Mouse (Mus musculus): ENCODE measurements around the gene Akr1d1. TPM values are rescaled to one million over a fixed set of nuclear protein-coding genes. Genes with fewer than 3 reads are reported as not detected.

The Akr1d1 gene
- polyA plus RNA-seq, 1 experiment from 2014 or later, result not detected

DNA sequence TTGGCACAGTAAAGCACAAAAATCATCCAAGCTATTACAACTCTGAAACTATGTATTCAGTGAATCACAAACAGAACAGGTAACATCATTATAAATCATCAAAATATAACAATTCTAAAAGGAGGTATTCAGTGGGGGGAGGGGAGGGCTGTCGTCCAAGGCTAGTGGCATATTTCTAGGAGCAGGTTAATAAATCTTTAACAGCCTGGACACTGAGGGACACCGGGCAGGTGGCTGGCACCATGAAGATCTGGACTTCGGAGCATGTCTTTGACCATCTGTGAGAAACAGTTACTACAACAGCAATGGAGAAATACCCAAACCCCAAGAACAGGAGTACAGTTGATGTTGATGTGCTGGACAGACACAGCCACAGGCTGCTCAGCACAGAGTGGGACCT, 11.2 kb downstream of the Akr1d1 start:
- Histone ChIP-seq H3K36me3 (ENCODE audit: control insufficient read depth, insufficient read depth, low read length) (no peaks in the 10 kb centered on the region), H3K27ac (ENCODE audit: low read depth, low read length) (no peak overlapping the region), H3K4me3 (ENCODE audit: low read depth, low read length) (no peak overlapping the region), H3K4me1 (ENCODE audit: control insufficient read depth, insufficient read depth, low read length) (no peaks in the 10 kb centered on the region), H3K27me3 (replicated peaks; ENCODE audit: control insufficient read depth, insufficient read depth, low read length) (no peaks in the 10 kb centered on the region), H3K4me2 (ENCODE audit: low read length) (no peak overlapping the region), H3K9me3 (replicated peaks; ENCODE audit: control insufficient read depth, low read length) (no peaks in the 10 kb centered on the region), H3K9ac (ENCODE audit: low read length) (no peak overlapping the region)
- DNase-seq (ENCODE audit: low spot score) (no peak), ATAC-seq (no peak)
- 88% methylated on average over 3 of the region's 3 CpGs for WGBS

DNA sequence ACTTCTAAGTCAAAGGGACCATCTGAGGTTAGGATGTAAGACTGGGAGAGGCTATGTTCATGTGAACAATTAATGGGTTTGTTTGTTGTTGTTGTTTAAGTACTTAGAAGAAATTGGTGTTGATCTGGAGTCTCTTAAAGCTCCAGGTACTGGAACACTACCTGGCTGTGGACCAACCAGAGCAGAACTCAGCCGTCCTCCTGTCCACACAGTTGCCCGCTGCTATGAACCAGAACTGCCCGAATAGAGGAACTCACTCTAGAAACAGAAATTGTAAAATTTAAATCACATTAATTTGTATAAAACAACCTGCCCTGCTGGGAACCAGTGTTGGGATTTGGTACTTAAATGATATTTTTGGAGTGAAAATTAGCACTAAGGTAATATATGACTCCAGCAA, 12.2 kb downstream of the Akr1d1 start:
- Histone ChIP-seq H3K9me3 (replicated peaks; ENCODE audit: control insufficient read depth, low read length) (no peaks in the 10 kb centered on the region), H3K4me3 (ENCODE audit: low read depth, low read length) (no peak overlapping the region), H3K36me3 (ENCODE audit: control insufficient read depth, insufficient read depth, low read length) (no peaks in the 10 kb centered on the region), H3K27me3 (replicated peaks; ENCODE audit: control insufficient read depth, insufficient read depth, low read length) (no peaks in the 10 kb centered on the region), H3K4me1 (ENCODE audit: control insufficient read depth, insufficient read depth, low read length) (no peaks in the 10 kb centered on the region), H3K9ac (ENCODE audit: low read length) (no peak overlapping the region), H3K4me2 (ENCODE audit: low read length) (no peak overlapping the region), H3K27ac (ENCODE audit: low read depth, low read length) (no peak overlapping the region)
- ATAC-seq (no peak), DNase-seq (ENCODE audit: low spot score) (no peak)
- WGBS, result 92% methylated on average over 3 of the region's 3 CpGs

GRCm38 (mm10) chr6:37552760-37553159, 22.8 kb downstream of the Akr1d1 start:
- Histone ChIP-seq H3K4me2 (ENCODE audit: low read length) (no peak overlapping the region), H3K9me3 (replicated peaks; ENCODE audit: control insufficient read depth, low read length) (no peaks in the 10 kb centered on the region), H3K27me3 (replicated peaks; ENCODE audit: control insufficient read depth, insufficient read depth, low read length) (no peaks in the 10 kb centered on the region), H3K27ac (ENCODE audit: low read depth, low read length) (no peak overlapping the region), H3K36me3 (ENCODE audit: control insufficient read depth, insufficient read depth, low read length) (no peaks in the 10 kb centered on the region), H3K4me1 (ENCODE audit: control insufficient read depth, insufficient read depth, low read length) (no peaks in the 10 kb centered on the region), H3K4me3 (ENCODE audit: low read depth, low read length) (no peak overlapping the region), H3K9ac (ENCODE audit: low read length) (no peak overlapping the region)
- DNase-seq (ENCODE audit: low spot score), result peak; percentile 11
- ATAC-seq, result no peak
- 84% methylated on average over 2 of the region's 2 CpGs for WGBS

DNA sequence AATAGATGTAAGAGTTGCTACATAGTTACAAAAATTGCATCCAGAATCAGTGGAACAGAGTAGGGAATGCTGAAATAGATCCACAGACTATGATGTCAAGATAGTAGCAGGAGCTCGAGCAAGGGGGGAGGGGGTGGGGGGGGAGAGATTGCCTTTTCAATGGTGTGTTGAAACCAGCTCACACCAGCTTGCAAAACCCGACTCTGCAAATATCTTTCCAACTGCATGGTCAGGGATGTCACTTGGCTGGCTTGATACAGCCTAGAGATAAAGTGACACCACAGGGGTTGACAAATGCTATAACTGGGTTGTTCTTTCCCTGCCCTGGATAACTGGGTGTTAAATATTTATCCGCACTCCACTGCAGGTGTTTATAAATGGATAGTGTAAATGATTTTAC, 24.0 kb downstream of the Akr1d1 start:
- no peak for DNase-seq (ENCODE audit: low spot score)
- Histone ChIP-seq H3K27me3 (replicated peaks; ENCODE audit: control insufficient read depth, insufficient read depth, low read length) (no peaks in the 10 kb centered on the region), H3K27ac (ENCODE audit: low read depth, low read length) (no peak overlapping the region), H3K4me3 (ENCODE audit: low read depth, low read length) (no peak overlapping the region), H3K9ac (ENCODE audit: low read length) (no peak overlapping the region), H3K4me1 (ENCODE audit: control insufficient read depth, insufficient read depth, low read length) (no peaks in the 10 kb centered on the region), H3K36me3 (ENCODE audit: control insufficient read depth, insufficient read depth, low read length) (no peaks in the 10 kb centered on the region), H3K4me2 (ENCODE audit: low read length) (no peak overlapping the region), H3K9me3 (replicated peaks; ENCODE audit: control insufficient read depth, low read length) (no peaks in the 10 kb centered on the region)
- 76% methylated on average over 3 of the region's 3 CpGs for WGBS
- ATAC-seq, result no peak

DNA sequence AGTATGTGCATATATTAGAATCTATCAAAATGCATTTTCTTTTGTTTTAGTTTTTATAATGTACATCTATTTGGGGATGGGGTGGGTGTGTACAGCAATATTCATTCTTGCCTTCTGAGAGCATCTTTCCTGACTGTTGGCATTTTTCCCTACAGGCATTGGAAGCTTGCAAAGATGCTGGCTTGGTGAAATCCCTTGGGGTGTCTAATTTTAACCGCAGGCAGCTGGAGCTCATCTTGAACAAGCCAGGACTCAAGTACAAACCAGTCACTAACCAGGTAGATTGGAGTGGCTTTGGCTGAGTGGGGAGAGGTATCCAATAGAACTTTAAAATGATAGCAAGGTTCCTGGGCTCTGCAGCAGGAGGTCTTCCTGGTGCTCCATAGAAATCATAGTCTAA, 24.4 kb downstream of the Akr1d1 start:
- Histone ChIP-seq H3K27ac (ENCODE audit: low read depth, low read length) (no peak overlapping the region), H3K9ac (ENCODE audit: low read length) (no peak overlapping the region), H3K9me3 (replicated peaks; ENCODE audit: control insufficient read depth, low read length) (no peaks in the 10 kb centered on the region), H3K4me2 (ENCODE audit: low read length) (no peak overlapping the region), H3K27me3 (replicated peaks; ENCODE audit: control insufficient read depth, insufficient read depth, low read length) (no peaks in the 10 kb centered on the region), H3K36me3 (ENCODE audit: control insufficient read depth, insufficient read depth, low read length) (no peaks in the 10 kb centered on the region), H3K4me3 (ENCODE audit: low read depth, low read length) (no peak overlapping the region), H3K4me1 (ENCODE audit: control insufficient read depth, insufficient read depth, low read length) (no peaks in the 10 kb centered on the region)
- no peak for ATAC-seq
- DNase-seq (ENCODE audit: low spot score), result no peak
- WGBS, result 90% methylated on average over 1 of the region's 1 CpGs

- Histone ChIP-seq H3K9ac (ENCODE audit: low read length) (no peak overlapping the region), H3K9me3 (replicated peaks; ENCODE audit: control insufficient read depth, low read length) (no peaks in the 10 kb centered on the region), H3K4me3 (ENCODE audit: low read depth, low read length) (no peak overlapping the region), H3K27ac (ENCODE audit: low read depth, low read length) (no peak overlapping the region), H3K27me3 (replicated peaks; ENCODE audit: control insufficient read depth, insufficient read depth, low read length) (no peaks in the 10 kb centered on the region), H3K4me2 (ENCODE audit: low read length) (no peak overlapping the region), H3K36me3 (ENCODE audit: control insufficient read depth, insufficient read depth, low read length) (no peaks in the 10 kb centered on the region), H3K4me1 (ENCODE audit: control insufficient read depth, insufficient read depth, low read length) (no peaks in the 10 kb centered on the region)
- 83% methylated on average over 3 of the region's 3 CpGs for WGBS
- no peak for ATAC-seq
- no peak for DNase-seq (ENCODE audit: low spot score)
Observed at GRCm38 (mm10) chr6:37563861-37564260, 33.9 kb downstream of the Akr1d1 start.

GRCm38 (mm10) chr6:37567363-37567762, 37.4 kb downstream of the Akr1d1 start:
- Histone ChIP-seq H3K4me2 (ENCODE audit: low read length) (no peak overlapping the region), H3K36me3 (ENCODE audit: control insufficient read depth, insufficient read depth, low read length) (no peaks in the 10 kb centered on the region), H3K27me3 (replicated peaks; ENCODE audit: control insufficient read depth, insufficient read depth, low read length) (no peaks in the 10 kb centered on the region), H3K9ac (ENCODE audit: low read length) (no peak overlapping the region), H3K9me3 (replicated peaks; ENCODE audit: control insufficient read depth, low read length) (no peaks in the 10 kb centered on the region), H3K4me3 (ENCODE audit: low read depth, low read length) (no peak overlapping the region), H3K27ac (ENCODE audit: low read depth, low read length) (no peak overlapping the region), H3K4me1 (ENCODE audit: control insufficient read depth, insufficient read depth, low read length) (no peaks in the 10 kb centered on the region)
- DNase-seq (ENCODE audit: low spot score) (no peak), ATAC-seq (no peak)
- WGBS, result 100% methylated on average over 1 of the region's 1 CpGs

- no peaks in the 10 kb centered on the region for H3K36me3 ChIP-seq (ENCODE audit: control insufficient read depth, insufficient read depth, low read length)
- no peaks in the 10 kb centered on the region for H3K4me1 ChIP-seq (ENCODE audit: control insufficient read depth, insufficient read depth, low read length)
- ATAC-seq, result no peak
- H3K4me3 ChIP-seq (ENCODE audit: low read depth, low read length), result no peak overlapping the region
- WGBS, result 65% methylated on average over 1 of the region's 1 CpGs
- no peak overlapping the region for H3K9ac ChIP-seq (ENCODE audit: low read length)
- DNase-seq (ENCODE audit: low spot score), result no peak
- no peak overlapping the region for H3K27ac ChIP-seq (ENCODE audit: low read depth, low read length)
- no peaks in the 10 kb centered on the region for H3K27me3 ChIP-seq (replicated peaks; ENCODE audit: control insufficient read depth, insufficient read depth, low read length)
- no peaks in the 10 kb centered on the region for H3K9me3 ChIP-seq (replicated peaks; ENCODE audit: control insufficient read depth, low read length)
- no peak overlapping the region for H3K4me2 ChIP-seq (ENCODE audit: low read length)
Observed at GRCm38 (mm10) chr6:37571939-37572338, 42.0 kb downstream of the Akr1d1 start.

DNA sequence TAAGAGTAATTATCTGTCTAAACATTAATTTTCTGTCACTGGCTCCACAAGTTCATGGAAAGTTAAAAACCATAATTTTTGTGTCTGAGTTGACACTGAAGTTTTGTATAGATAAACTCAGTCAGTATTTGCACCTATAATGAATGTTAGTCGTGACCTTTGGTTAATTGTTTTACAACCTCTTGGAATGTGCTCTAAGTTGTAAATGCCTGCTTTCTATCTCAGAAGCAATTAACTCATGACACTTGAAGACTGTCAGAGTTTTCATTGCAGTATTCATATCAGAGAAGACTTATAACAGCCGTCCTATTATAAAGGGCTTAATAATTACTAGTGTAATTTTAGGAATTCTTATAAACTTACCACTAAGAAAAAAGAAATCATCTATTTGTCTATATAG, 43.0 kb downstream of the Akr1d1 start:
- no peak for ATAC-seq

DNA sequence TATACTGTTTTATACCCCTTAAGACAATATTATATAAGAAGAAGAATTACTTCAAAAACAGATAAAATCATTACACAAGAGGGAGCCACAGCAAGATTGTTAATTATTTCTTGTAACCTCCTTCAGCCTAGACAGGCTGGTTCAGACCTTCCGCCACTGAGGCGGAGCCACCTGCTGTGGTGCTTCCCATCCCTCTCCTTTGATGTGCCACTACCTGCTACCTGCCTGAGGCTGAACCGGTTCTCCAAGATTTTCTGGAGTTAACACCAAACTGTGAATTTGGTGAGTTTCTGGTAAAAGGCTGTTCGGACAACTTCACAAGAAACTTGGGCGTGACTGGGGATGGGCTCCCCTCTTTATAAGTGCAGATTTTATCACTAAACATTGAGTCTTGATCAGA, 50.5 kb downstream of the Akr1d1 start:
- no peak overlapping the region for H3K4me3 ChIP-seq (ENCODE audit: low read depth, low read length)
- no peak overlapping the region for H3K27ac ChIP-seq (ENCODE audit: low read depth, low read length)
- no peak overlapping the region for H3K9ac ChIP-seq (ENCODE audit: low read length)
- H3K27me3 ChIP-seq (replicated peaks; ENCODE audit: control insufficient read depth, insufficient read depth, low read length), result no peaks in the 10 kb centered on the region
- ATAC-seq (no peak), DNase-seq (ENCODE audit: low spot score) (no peak)
- no peaks in the 10 kb centered on the region for H3K4me1 ChIP-seq (ENCODE audit: control insufficient read depth, insufficient read depth, low read length)
- 77% methylated on average over 5 of the region's 5 CpGs for WGBS
- no peaks in the 10 kb centered on the region for H3K36me3 ChIP-seq (ENCODE audit: control insufficient read depth, insufficient read depth, low read length)
- H3K9me3 ChIP-seq (replicated peaks; ENCODE audit: control insufficient read depth, low read length), result no peaks in the 10 kb centered on the region
- H3K4me2 ChIP-seq (ENCODE audit: low read length), result no peak overlapping the region

More for the DNA sequence above, 43.0 kb downstream of the Akr1d1 start:
- no peak overlapping the region for H3K4me2 ChIP-seq (ENCODE audit: low read length)
- no peaks in the 10 kb centered on the region for H3K4me1 ChIP-seq (ENCODE audit: control insufficient read depth, insufficient read depth, low read length)
- DNase-seq (ENCODE audit: low spot score), result no peak
- no peaks in the 10 kb centered on the region for H3K36me3 ChIP-seq (ENCODE audit: control insufficient read depth, insufficient read depth, low read length)
- no peaks in the 10 kb centered on the region for H3K27me3 ChIP-seq (replicated peaks; ENCODE audit: control insufficient read depth, insufficient read depth, low read length)
- WGBS, result 80% methylated on average over 2 of the region's 2 CpGs
- no peak overlapping the region for H3K27ac ChIP-seq (ENCODE audit: low read depth, low read length)
- no peak overlapping the region for H3K4me3 ChIP-seq (ENCODE audit: low read depth, low read length)
- H3K9ac ChIP-seq (ENCODE audit: low read length), result no peak overlapping the region
- H3K9me3 ChIP-seq (replicated peaks; ENCODE audit: control insufficient read depth, low read length), result no peaks in the 10 kb centered on the region
